Mouse (Mus musculus) midbrain, embryonic 11.5 days (tissue): ENCODE results near the gene Rln3. TPM values are rescaled to one million over a fixed set of nuclear protein-coding genes. Genes with fewer than 3 reads are reported as not detected.
A peak's percentile ranks its signal among the peaks of the same experiment; 100 is the strongest.

ENCODE experiments used
- ATAC-seq: fragments of 200-750 bp; cut with Nextera tagmentation; 2 replicates; pipeline ENCODE4 v1.8.0; 2017; ENCODE audit warnings: moderate TSS enrichment, moderate library complexity; ENCODE audit not compliant: low FRiP score
- DNase-seq: peaks from one replicate; pipeline ENCODE4 v3.0.0; 2015; ENCODE audit warnings: low spot score; ENCODE audit errors: missing footprints
- H3K27ac ChIP-seq: fragments of 300-500 bp; sonication (generic); 2 replicates; pipeline ENCODE4 v1.5.1; 2014; ENCODE audit warnings: low read depth, low read length
- H3K27me3 ChIP-seq: fragments of 300-500 bp; sonication (generic); 2 replicates; pipeline ENCODE4 v1.6.1; 2014; ENCODE audit warnings: mild to moderate bottlenecking, low read length, moderate library complexity, mixed read lengths; ENCODE audit not compliant: control insufficient read depth, insufficient read depth
- H3K36me3 ChIP-seq: fragments of 300-500 bp; sonication (generic); 2 replicates; pipeline ENCODE4 v1.6.1; 2014; ENCODE audit warnings: mild to moderate bottlenecking, low read length, moderate library complexity, mixed read lengths; ENCODE audit not compliant: control insufficient read depth, insufficient read depth
- H3K4me1 ChIP-seq: fragments of 300-500 bp; sonication (generic); 2 replicates; pipeline ENCODE4 v1.6.1; 2014; ENCODE audit warnings: low read length; ENCODE audit not compliant: control insufficient read depth, insufficient read depth
- H3K4me2 ChIP-seq: fragments of 300-500 bp; sonication (generic); 2 replicates; pipeline ENCODE4 v1.6.1; 2014; ENCODE audit warnings: mild to moderate bottlenecking, moderate library complexity
- H3K4me3 ChIP-seq: fragments of 300-500 bp; sonication (generic); 2 replicates; pipeline ENCODE4 v1.5.1; 2014; ENCODE audit warnings: low read depth, low read length
- H3K9ac ChIP-seq: fragments of 300-500 bp; sonication (generic); 2 replicates; pipeline ENCODE4 v1.6.1; 2014; ENCODE audit warnings: low read length
- H3K9me3 ChIP-seq: fragments of 300-500 bp; sonication (generic); 2 replicates; pipeline ENCODE4 v1.6.1; 2016; ENCODE audit warnings: low read length; ENCODE audit not compliant: control insufficient read depth
- WGBS: fragments of 180-500 bp; shearing (Covaris S2); extraction: QIAGEN DNeasy Blood & Tissue Kit; methylation state at CpG from one replicate; pipeline ENCODE4 v1.1.7; 2014; 5-methylcytosine and 5-hydroxymethylcytosine counted together
- polyA plus RNA-seq: library from polyadenylated mRNA; unstranded; fragments of >200 nt; fragmentation: Nextera tagmentation; extraction: Ambion mirVana; gene quantifications from 2 replicates; pipeline ENCODE4 v1.2.1, GENCODE M21; 2014

Rln3 gene
- polyA plus RNA-seq, result not detected in 2 replicates

DNA sequence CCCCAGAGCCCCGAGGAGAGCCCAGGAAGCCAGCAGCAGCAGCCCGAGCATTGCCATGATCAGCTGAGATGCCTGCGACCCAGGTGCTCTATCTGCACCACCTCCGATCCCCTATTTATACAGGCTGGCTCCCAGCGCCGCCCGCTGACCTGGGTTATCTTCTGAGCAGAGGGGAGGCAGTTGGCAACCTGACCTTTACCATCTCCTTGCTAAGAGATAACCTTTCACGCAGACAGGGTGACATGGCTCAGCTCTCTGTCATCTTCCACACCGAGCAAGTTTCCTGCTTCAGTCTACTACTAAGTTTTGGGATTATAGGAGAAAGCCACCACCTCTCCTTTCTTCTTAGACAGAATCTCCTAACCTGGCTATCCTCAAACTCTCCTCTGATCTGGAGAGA is at the start of gene Rln3:
Rln3 (minus strand) TSS at position 101 of the 400 bp plus-strand sequence.
- peaks cover 40% of the 10 kb centered on the region for H3K27me3 ChIP-seq
- H3K4me2 ChIP-seq, result peak within 1 kb of the TSS; percentile 24; the same call in 1 of the 2 replicates
- no peak within 1 kb of the TSS for H3K27ac ChIP-seq
- 8% methylated on average over 9 of the region's 9 CpGs for WGBS
- peaks cover 4% of the 10 kb centered on the region; the same call in 1 of the 2 replicates for H3K4me1 ChIP-seq
- no peak within 1 kb of the TSS for H3K4me3 ChIP-seq
- H3K9ac ChIP-seq, result no peak within 1 kb of the TSS
- no peaks in the 10 kb centered on the region for H3K36me3 ChIP-seq
- no peaks in the 10 kb centered on the region; the same call in 1 of the 2 replicates for H3K9me3 ChIP-seq
- ATAC-seq (no peak), DNase-seq (no peak)

DNA sequence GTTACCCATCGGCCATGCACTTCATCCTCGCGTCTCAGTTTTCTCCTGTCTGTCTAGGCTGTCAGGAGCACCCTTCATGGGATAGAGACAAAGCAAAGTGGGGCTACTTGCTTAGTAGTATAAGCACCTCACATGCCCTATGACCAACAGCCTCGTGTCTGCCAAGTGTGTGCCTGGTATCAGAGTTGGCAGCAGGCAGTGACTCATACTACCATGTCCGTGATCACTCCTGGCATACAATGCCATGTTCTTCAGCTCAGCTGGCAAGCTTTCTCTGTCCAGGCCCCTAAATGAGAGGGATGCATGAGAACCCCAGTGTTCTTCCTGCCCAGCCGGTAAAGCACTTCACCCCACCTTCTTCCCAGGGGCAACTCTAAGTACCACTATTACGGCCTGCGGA is 45.8 kb upstream of the Rln3 start:
- ATAC-seq (no peak), DNase-seq (no peak)
- H3K4me3 ChIP-seq, result no peak overlapping the region
- peaks cover 14% of the 10 kb centered on the region for H3K36me3 ChIP-seq
- no peak overlapping the region for H3K9ac ChIP-seq
- no peaks in the 10 kb centered on the region for H3K9me3 ChIP-seq
- no peaks in the 10 kb centered on the region for H3K27me3 ChIP-seq
- H3K4me2 ChIP-seq, result no peak overlapping the region
- WGBS, result 94% methylated on average over 8 of the region's 8 CpGs
- no peak overlapping the region for H3K27ac ChIP-seq
- H3K4me1 ChIP-seq, result no peaks in the 10 kb centered on the region

DNA sequence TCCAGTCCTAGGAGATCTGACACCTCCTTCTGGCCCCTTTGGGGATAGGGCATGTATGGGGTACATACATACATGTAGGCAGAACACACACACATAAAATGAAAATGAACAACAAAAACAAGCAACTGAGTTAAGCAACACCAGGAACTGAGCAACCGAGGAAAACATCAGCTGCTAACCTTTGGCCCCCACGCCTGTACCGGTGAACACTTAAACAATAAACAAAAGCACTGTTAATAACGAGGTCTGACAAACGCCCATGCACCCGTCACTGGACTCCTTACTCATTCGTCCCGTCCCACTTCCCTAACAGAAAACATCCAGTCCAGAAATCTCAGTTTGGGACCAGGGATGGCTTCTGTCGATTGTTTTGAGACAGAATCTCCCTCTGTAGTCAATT is 44.5 kb upstream of the Rln3 start:
- Histone ChIP-seq H3K9me3 (no peaks in the 10 kb centered on the region), H3K36me3 (peaks cover 13% of the 10 kb centered on the region; the same call in 1 of the 2 replicates)
- WGBS, result 86% methylated on average over 9 of the region's 9 CpGs

DNA sequence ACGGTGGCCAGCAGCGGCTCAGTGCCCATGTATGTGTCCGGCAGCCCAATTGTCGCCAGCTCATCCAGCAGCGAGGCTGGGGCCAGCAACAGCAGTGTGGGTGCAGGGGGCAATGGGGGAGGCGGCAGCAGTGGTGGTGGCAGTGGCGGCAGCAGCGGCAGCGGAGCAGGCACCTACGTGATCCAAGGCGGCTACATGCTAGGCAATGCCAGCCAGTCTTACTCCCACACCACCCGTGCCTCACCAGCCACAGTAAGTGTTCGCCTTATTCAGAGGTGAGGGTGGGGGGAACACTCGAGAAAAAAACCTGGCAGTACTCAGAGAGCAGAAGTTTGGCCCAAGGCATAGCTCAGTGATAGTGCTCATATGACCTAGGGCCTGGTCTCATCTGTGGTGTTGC is 43.0 kb upstream of the Rln3 start:
- no peaks in the 10 kb centered on the region for H3K9me3 ChIP-seq
- ATAC-seq (no peak), DNase-seq (no peak)
- H3K27ac ChIP-seq, result no peak overlapping the region
- H3K4me1 ChIP-seq, result peaks cover 16% of the 10 kb centered on the region
- H3K36me3 ChIP-seq, result peaks cover 11% of the 10 kb centered on the region; the same call in 1 of the 2 replicates
- no peak overlapping the region for H3K4me2 ChIP-seq
- no peak overlapping the region for H3K9ac ChIP-seq
- 92% methylated on average over 14 of the region's 14 CpGs for WGBS
- no peaks in the 10 kb centered on the region for H3K27me3 ChIP-seq
- H3K4me3 ChIP-seq, result no peak overlapping the region

More for the DNA sequence above, 44.5 kb upstream of the Rln3 start:
- Histone ChIP-seq H3K4me3 (no peak overlapping the region), H3K9ac (no peak overlapping the region), H3K27ac (no peak overlapping the region), H3K4me1 (peaks cover 7% of the 10 kb centered on the region), H3K27me3 (no peaks in the 10 kb centered on the region), H3K4me2 (no peak overlapping the region)
- DNase-seq, result no peak
- no peak for ATAC-seq

DNA sequence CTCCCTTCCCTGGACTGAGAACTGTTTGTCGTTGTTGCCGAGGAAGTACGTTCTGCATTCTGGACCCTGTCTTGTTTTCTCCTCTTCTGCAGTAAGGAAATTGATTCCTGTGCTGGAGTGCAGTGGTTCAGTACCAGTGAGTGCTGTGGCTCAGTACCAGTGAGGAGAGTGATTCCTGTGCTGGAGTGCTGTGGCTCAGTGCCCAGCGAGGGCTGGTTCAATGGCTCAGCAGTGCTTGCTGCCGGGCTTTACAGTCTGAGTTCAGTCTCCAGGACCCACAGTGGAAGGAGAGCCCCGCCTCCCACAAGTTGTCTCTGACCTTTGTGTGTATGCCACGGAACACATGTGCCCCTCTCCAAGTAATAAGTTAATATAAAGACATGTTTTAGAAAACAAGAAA is 42.4 kb upstream of the Rln3 start:
- DNase-seq (no peak), ATAC-seq (no peak)
- Histone ChIP-seq H3K27ac (no peak overlapping the region), H3K4me3 (no peak overlapping the region), H3K27me3 (no peaks in the 10 kb centered on the region), H3K9ac (no peak overlapping the region), H3K9me3 (no peaks in the 10 kb centered on the region), H3K36me3 (peaks cover 13% of the 10 kb centered on the region; the same call in 1 of the 2 replicates), H3K4me2 (no peak overlapping the region), H3K4me1 (peaks cover 16% of the 10 kb centered on the region)
- 90% methylated on average over 7 of the region's 7 CpGs for WGBS

DNA sequence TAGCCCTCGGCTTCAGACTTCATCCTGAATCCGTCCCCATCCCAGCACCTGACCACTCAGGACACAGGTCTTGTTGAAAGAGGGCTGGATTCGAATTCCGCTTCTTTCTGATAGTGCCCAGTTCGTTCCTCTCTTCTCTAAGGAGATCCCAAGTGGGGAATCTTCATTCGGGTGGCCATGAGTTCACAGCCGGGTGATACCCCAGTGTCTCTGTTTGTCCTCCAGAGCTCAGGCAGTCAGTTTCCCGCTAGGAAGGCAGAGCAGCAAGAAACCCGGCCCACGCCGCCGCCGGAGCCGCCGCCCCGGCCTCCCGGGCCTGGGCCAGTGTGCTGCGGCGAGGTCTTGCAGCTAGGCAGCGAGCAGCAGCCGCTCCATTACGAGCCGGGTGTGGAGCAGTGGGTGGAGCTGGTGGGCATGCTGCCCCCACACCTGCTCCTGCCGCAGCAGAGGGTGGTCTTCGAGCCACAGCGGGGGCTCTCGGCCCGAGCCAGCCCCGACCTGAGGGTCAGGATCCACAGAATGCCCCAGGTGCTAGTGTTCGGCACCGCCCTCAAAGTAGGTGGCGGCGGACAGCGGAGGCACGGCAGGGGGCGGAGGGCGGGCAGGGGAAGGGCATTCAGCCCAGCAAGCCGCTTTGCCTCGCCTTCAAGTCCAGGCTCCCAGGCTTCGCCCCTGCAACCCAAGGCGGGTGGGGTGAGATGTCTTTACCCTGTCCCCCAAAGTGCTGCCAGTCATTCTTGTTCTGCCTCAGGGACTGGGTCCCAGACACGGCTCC is 39.7 kb upstream of the Rln3 start:
- Histone ChIP-seq H3K4me1 (peaks cover 16% of the 10 kb centered on the region), H3K27ac (no peak overlapping the region), H3K9me3 (no peaks in the 10 kb centered on the region), H3K9ac (no peak overlapping the region; the same call in 1 of the 2 replicates), H3K4me2 (0 out of 2 replicates have a peak overlapping the region, but pooled peaks have one; percentile 1), H3K27me3 (no peaks in the 10 kb centered on the region), H3K4me3 (no peak overlapping the region), H3K36me3 (peaks cover 13% of the 10 kb centered on the region; the same call in 1 of the 2 replicates)
- DNase-seq (peak; percentile 91), ATAC-seq (peak; percentile 38; the same call in 1 of the 2 replicates)
- 29% methylated on average over 41 of the region's 42 CpGs for WGBS

DNA sequence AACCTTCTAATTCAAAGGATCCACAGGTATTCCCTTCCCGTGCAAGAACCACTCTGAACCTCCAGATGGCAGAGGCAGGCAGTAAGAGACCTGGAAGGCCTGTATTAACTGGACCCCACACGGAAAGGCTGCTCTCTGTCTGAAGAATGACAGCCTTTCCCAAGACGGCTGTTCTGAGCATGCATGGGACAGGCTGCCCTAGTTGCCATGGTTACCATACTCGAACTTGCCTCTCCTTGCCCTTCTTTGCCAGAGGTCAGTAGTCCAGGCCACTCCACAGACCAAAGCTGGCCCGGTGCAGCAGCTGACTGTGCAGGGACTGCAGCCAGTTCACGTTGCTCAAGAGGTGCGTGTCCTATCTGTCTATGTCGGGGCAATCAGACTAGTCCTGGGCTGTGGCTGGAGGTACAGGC is 39.0 kb upstream of the Rln3 start:
- peaks cover 16% of the 10 kb centered on the region for H3K4me1 ChIP-seq
- no peak overlapping the region for H3K27ac ChIP-seq
- 19% methylated on average over 8 of the region's 8 CpGs for WGBS
- H3K9me3 ChIP-seq, result no peaks in the 10 kb centered on the region
- peaks cover 13% of the 10 kb centered on the region; the same call in 1 of the 2 replicates for H3K36me3 ChIP-seq
- ATAC-seq (peak; percentile 71), DNase-seq (peak; percentile 89)
- H3K27me3 ChIP-seq, result no peaks in the 10 kb centered on the region
- H3K9ac ChIP-seq, result no peak overlapping the region
- H3K4me3 ChIP-seq, result no peak overlapping the region
- no peak overlapping the region for H3K4me2 ChIP-seq

DNA sequence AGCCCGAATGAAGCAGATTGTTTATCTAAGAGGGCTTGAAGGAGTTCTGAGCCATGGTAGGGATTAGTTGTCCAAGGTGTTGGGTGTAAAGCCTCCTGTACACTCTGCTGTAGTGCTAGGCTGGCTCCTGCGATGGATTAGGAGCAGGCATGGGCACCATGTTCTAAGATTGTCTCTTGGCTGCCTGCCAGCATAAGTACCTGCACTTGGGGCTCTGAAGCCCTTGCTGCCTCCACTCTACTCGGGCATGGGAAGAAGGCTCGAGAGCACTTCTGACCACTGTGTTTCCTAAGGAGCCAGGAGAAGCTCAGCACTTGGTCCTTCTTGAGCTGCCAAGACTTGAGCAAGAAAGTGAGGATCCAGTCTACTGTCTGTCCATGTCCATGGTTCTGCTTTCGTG is 34.4 kb upstream of the Rln3 start:
- ATAC-seq, result no peak
- peaks cover 7% of the 10 kb centered on the region; the same call in 1 of the 2 replicates for H3K36me3 ChIP-seq
- H3K9ac ChIP-seq, result no peak overlapping the region
- peaks cover 8% of the 10 kb centered on the region for H3K4me1 ChIP-seq
- no peak overlapping the region for H3K27ac ChIP-seq
- no peak for DNase-seq
- no peaks in the 10 kb centered on the region for H3K27me3 ChIP-seq
- no peak overlapping the region for H3K4me3 ChIP-seq
- no peaks in the 10 kb centered on the region for H3K9me3 ChIP-seq
- WGBS, result 93% methylated on average over 5 of the region's 5 CpGs
- H3K4me2 ChIP-seq, result no peak overlapping the region

DNA sequence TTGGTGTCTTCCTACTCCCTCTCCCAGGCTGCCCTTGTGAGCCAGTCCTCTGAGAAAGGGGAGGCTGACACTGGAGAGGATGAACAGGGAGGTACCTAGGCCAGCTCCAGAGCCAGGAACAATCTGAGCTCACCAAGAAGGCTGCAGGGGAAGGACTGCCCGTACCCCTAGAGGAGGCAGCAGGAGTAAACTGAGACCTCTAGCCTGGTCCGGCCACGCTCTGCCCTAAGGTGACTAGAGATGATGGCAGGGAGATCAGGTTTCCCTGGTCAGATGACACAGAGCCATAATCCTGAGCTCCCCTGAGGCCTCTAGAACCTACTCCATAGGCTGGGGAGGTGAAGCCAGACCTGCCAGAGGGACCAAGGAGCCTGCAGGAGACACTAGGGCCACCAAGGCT is 32.0 kb upstream of the Rln3 start:
- no peak overlapping the region for H3K9ac ChIP-seq
- no peak overlapping the region for H3K4me2 ChIP-seq
- no peak overlapping the region for H3K27ac ChIP-seq
- no peak overlapping the region for H3K4me3 ChIP-seq
- ATAC-seq (no peak), DNase-seq (no peak)
- H3K4me1 ChIP-seq, result peaks cover 8% of the 10 kb centered on the region
- H3K36me3 ChIP-seq, result no peaks in the 10 kb centered on the region
- H3K9me3 ChIP-seq, result no peaks in the 10 kb centered on the region
- 84% methylated on average over 3 of the region's 3 CpGs for WGBS
- H3K27me3 ChIP-seq, result no peaks in the 10 kb centered on the region
